Mouse (Mus musculus) layer of hippocampus, adult 2 months (tissue): ENCODE measurements at regions not wholly inside any gene's neighbourhood (a gene's known extent, or its start where the extent isn't known, plus 50 kb on each side); places are given as distances from the start of the nearest gene placed in this dataset.

Source experiments
- DNase-seq, 2 experiments: peaks; one replicate each; pipeline ENCODE4 v3.0.0; 2022; ENCODE audit warnings: low spot score in 2 of 2
- H3K27ac ChIP-seq: fragments of 200-600 bp; 2 replicates; pipeline ENCODE4 v1.8.1; 2022
- H3K4me3 ChIP-seq: fragments of 200-600 bp; 2 replicates; pipeline ENCODE4 v1.8.1; 2022; ENCODE audit warnings: mild to moderate bottlenecking
- CTCF ChIP-seq: fragments of 200-600 bp; conservative IDR thresholded peaks from 2 replicates; pipeline ENCODE4 v1.8.1; 2022; ENCODE audit warnings: antibody characterized with exemption, mild to moderate bottlenecking, moderate library complexity

DNA sequence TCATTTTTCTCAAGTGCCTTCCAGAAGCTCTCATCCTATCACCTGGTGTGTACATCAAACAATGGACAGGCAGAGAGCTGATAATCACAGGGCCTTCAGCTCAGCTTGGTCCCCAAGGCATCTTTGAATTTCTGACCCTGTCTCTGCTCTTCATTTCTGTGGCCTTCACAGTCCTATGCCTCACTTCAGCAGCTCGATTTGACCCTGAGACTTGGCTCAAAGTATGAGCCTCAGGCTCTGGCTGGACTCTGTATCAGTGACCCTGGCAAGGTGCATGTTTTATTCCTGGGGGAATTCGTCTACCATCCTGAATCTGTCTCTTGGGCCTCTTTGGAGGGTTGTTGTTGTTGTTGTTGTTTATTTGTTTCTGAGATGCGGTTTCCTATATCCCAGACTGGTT lies 60.6 kb upstream of the Gm10260 start:
- TF ChIP-seq CTCF, result no peak
- Histone ChIP-seq H3K4me3 (no peak overlapping the region), H3K27ac (no peak overlapping the region)
- no peak for DNase-seq

DNA sequence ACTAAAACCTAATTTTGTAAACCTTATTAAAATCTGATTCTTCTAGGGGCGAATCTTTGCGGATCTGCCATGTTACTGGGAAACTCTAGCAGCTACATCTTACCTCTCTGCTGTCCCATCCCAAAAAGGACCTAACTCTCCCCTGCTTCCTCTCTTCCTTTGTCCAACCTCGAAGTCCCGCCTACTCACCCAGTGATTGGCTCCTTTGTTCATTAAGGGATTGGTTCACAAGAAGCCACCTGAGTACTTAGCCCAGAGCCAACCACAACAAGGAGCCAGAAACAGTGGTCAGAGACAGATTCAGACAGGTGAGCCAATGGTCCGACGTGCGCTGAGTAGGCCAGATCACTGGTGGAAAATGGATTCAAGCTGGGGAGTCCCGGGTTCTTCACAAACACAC lies 60.0 kb upstream of the Gm10260 start:
- H3K4me3 ChIP-seq, result no peak overlapping the region

DNA sequence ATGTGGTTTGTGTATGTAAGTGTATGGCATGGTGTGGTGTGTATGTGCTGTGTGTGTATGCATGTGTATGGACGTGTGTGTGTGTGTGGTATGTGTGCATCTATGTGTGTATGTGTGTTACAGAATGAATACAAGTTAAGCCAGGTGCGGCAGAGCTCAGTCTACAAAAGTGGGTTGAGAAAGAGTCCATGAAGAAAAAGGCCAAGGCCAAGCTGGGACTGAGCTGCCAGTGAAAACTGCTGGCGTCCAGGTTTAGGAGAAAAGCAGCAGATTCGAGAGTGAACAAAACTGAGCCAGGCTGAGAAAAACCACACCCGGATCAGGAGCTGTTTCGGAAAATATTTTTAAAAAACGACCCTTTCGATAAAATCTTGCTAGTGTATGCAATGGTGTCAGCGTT lies 58.6 kb upstream of the Gm10260 start:
- H3K27ac ChIP-seq, result no peak overlapping the region
- no peak overlapping the region for H3K4me3 ChIP-seq
- TF ChIP-seq CTCF, result no peak
- DNase-seq, result no peak

More for the DNA sequence above, 60.0 kb upstream of the Gm10260 start:
- no peak for DNase-seq
- H3K27ac ChIP-seq, result no peak overlapping the region
- no peak for TF ChIP-seq CTCF

DNA sequence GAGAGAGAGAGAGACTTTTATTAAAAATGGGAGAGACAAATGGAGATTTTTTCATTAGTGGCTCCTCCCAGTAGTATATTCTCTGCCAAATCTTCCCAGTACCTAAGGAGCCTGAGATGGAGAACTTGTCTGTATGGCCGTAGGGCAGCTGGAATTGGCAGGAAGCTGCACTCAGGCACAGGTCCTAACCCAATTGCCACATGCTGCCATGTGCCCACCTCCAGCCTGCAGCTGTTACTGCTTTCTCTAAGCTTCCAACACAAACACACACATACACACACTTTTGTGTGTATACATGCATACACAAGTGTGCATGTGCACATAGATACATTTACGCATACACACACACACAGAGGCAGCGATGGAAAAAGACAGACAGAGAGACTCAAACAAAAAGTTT lies 56.5 kb upstream of the Gm10260 start:
- H3K4me3 ChIP-seq, result no peak overlapping the region
- TF ChIP-seq CTCF, result no peak
- H3K27ac ChIP-seq, result no peak overlapping the region
- no peak for DNase-seq
